Mouse (Mus musculus) hindbrain, embryonic 13.5 days (tissue): ENCODE measurements around the gene Hipk2. TPM values are rescaled to one million over a fixed set of nuclear protein-coding genes. Genes with fewer than 3 reads are reported as not detected.

Experiments used
- ATAC-seq: fragments of 200-750 bp; cut with Nextera tagmentation; 2 replicates; pipeline ENCODE4 v1.8.0; 2017; ENCODE audit warnings: moderate TSS enrichment; ENCODE audit not compliant: low FRiP score
- H3K27ac ChIP-seq: fragments of 300-500 bp; sonication (generic); 2 replicates; pipeline ENCODE4 v1.5.1; 2015; ENCODE audit warnings: inconsistent platforms, mild to moderate bottlenecking, moderate library complexity
- H3K27me3 ChIP-seq: fragments of 300-500 bp; sonication (generic); 2 replicates; pipeline ENCODE4 v1.6.1; 2015; ENCODE audit warnings: mild to moderate bottlenecking, inconsistent platforms
- H3K36me3 ChIP-seq: fragments of 300-500 bp; sonication (generic); 2 replicates; pipeline ENCODE4 v1.6.1; 2015; ENCODE audit warnings: mild to moderate bottlenecking, inconsistent platforms
- H3K4me1 ChIP-seq: fragments of 300-500 bp; sonication (generic); replicated peaks from 2 replicates; pipeline ENCODE4 v1.6.1; 2015; ENCODE audit warnings: inconsistent platforms
- H3K4me2 ChIP-seq: fragments of 300-500 bp; sonication (generic); 2 replicates; pipeline ENCODE4 v1.6.1; 2015; ENCODE audit warnings: inconsistent platforms, mild to moderate bottlenecking, moderate library complexity
- H3K4me3 ChIP-seq: fragments of 300-500 bp; sonication (generic); 2 replicates; pipeline ENCODE4 v1.5.1; 2015; ENCODE audit warnings: mild to moderate bottlenecking, inconsistent platforms
- H3K9ac ChIP-seq: fragments of 300-500 bp; sonication (generic); 2 replicates; pipeline ENCODE4 v1.6.1; 2015; ENCODE audit warnings: mild to moderate bottlenecking, inconsistent platforms
- H3K9me3 ChIP-seq: fragments of 300-500 bp; sonication (generic); 2 replicates; pipeline ENCODE4 v1.6.1; 2016; ENCODE audit warnings: inconsistent platforms
- WGBS: fragments of 180-500 bp; shearing (Covaris S2); methylation state at CpG from one replicate; pipeline ENCODE4 v1.1.7; 2015; 5-methylcytosine and 5-hydroxymethylcytosine counted together
- polyA plus RNA-seq: library from polyadenylated mRNA; unstranded; fragments of >200 nt; fragmentation: Nextera tagmentation; extraction: Ambion mirVana; gene quantifications from 2 replicates; pipeline ENCODE4 v1.2.1, GENCODE M21; 2015

Hipk2 gene
- polyA plus RNA-seq, 1 experiment from 2014 or later, result 39.6 TPM

DNA sequence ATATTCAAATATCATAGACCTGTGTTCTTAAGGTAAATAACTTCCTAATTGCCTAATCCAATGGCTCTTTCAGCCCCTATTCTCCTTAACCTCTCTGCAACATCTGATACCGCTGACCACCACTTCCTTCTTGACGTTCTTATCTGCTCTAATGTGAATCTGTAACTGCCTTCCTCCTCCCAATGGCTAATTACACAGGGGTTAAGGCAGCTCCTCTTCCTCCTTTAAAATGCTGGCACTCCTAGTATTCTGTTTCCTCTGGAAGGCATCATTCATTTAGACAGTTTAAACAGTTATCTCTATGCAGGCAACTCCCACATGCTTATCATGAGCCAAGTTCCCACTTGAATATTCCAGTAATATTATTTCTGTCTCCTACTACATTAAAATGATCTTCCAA lies 54.3 kb downstream of the Hipk2 start:
- no peaks in the 10 kb centered on the region for H3K9me3 ChIP-seq

DNA sequence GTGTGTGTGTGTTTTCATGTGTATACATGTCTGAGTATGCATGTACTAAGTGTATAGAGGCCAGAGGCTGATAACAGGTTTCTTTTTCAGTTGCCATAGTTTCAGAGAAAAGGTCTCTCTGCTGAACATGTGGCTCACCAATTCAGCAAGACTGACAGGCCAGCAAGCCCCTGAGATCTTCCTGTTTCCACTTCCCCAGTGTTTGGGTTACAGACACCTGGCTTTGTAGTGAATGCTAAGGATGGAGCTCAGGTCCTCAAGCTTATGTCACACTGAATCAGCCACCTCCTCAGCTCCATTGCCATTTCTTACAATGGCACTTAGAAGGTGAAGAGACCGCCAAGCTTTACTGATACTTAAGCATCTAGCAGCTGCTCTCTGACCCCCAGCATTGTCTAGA lies 55.1 kb downstream of the Hipk2 start:
- no peak overlapping the region for H3K27ac ChIP-seq
- ATAC-seq, result no peak
- peaks cover 29% of the 10 kb centered on the region for H3K36me3 ChIP-seq
- no peaks in the 10 kb centered on the region for H3K27me3 ChIP-seq
- H3K9ac ChIP-seq, result no peak overlapping the region
- H3K9me3 ChIP-seq, result no peaks in the 10 kb centered on the region
- WGBS, result 93% methylated on average over 1 of the region's 1 CpGs
- no peak overlapping the region for H3K4me3 ChIP-seq
- no peak overlapping the region for H3K4me2 ChIP-seq
- peaks cover 9% of the 10 kb centered on the region for H3K4me1 ChIP-seq

More for the DNA sequence above, 54.3 kb downstream of the Hipk2 start:
- H3K4me3 ChIP-seq, result no peak overlapping the region
- ATAC-seq, result no peak
- H3K4me1 ChIP-seq, result peaks cover under 1% of the 10 kb centered on the region; the same call in 1 of the 2 replicates
- WGBS, result 86% methylated on average over 2 of the region's 2 CpGs
- no peak overlapping the region for H3K27ac ChIP-seq
- H3K27me3 ChIP-seq, result no peaks in the 10 kb centered on the region
- peaks cover 21% of the 10 kb centered on the region for H3K36me3 ChIP-seq
- no peak overlapping the region for H3K4me2 ChIP-seq
- H3K9ac ChIP-seq, result no peak overlapping the region

GRCm38 (mm10) chr6:38816216-38816615 lies 59.7 kb downstream of the Hipk2 start:
- WGBS, result 95% methylated on average over 1 of the region's 1 CpGs
- H3K36me3 ChIP-seq, result peaks cover 33% of the 10 kb centered on the region

GRCm38 (mm10) chr6:38815582-38815981 lies 60.4 kb downstream of the Hipk2 start:
- WGBS, result 61% methylated on average over 2 of the region's 2 CpGs
- H3K27me3 ChIP-seq, result no peaks in the 10 kb centered on the region
- H3K4me2 ChIP-seq, result no peak overlapping the region
- H3K4me3 ChIP-seq, result no peak overlapping the region
- no peak overlapping the region for H3K27ac ChIP-seq
- peaks cover 17% of the 10 kb centered on the region for H3K4me1 ChIP-seq
- peaks cover 33% of the 10 kb centered on the region for H3K36me3 ChIP-seq
- ATAC-seq, result no peak
- H3K9me3 ChIP-seq, result no peaks in the 10 kb centered on the region
- no peak overlapping the region for H3K9ac ChIP-seq

More at GRCm38 (mm10) chr6:38816216-38816615, 59.7 kb downstream of the Hipk2 start:
- no peak overlapping the region for H3K9ac ChIP-seq
- H3K4me3 ChIP-seq, result no peak overlapping the region
- H3K27me3 ChIP-seq, result no peaks in the 10 kb centered on the region
- H3K9me3 ChIP-seq, result no peaks in the 10 kb centered on the region
- H3K27ac ChIP-seq, result no peak overlapping the region
- no peak overlapping the region for H3K4me2 ChIP-seq
- ATAC-seq, result no peak
- H3K4me1 ChIP-seq, result peaks cover 17% of the 10 kb centered on the region

DNA sequence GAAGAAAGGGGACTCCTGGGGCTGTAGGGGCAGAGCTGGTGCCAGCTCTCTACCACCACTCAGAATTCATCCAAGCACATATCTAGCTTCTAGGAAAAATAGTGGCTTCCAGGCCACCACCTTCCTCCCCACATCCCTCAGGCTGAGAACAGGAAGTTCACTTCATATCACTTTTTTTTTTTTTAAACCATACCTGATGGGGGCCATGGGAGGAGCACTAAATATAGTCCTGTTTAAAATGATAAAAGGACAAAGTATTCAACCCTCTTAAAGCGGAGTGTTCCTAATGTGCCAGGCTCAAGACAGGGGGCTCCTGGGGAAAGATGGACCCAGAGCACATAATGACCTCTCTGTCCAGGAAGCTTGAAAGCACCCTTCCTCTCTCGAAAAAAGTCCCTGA lies 61.3 kb downstream of the Hipk2 start:
- no peak for ATAC-seq
- Histone ChIP-seq H3K27ac (no peak overlapping the region), H3K9ac (no peak overlapping the region), H3K27me3 (no peaks in the 10 kb centered on the region), H3K4me1 (peaks cover 17% of the 10 kb centered on the region), H3K9me3 (no peaks in the 10 kb centered on the region), H3K36me3 (peaks cover 33% of the 10 kb centered on the region), H3K4me2 (no peak overlapping the region), H3K4me3 (no peak overlapping the region)
- 89% methylated on average over 2 of the region's 2 CpGs for WGBS

- peaks cover 20% of the 10 kb centered on the region for H3K4me1 ChIP-seq
- no peak for ATAC-seq
- H3K9me3 ChIP-seq, result no peaks in the 10 kb centered on the region
- WGBS, result 89% methylated on average over 4 of the region's 4 CpGs
- H3K27ac ChIP-seq, result no peak overlapping the region
- no peak overlapping the region for H3K4me2 ChIP-seq
- H3K27me3 ChIP-seq, result no peaks in the 10 kb centered on the region
- H3K9ac ChIP-seq, result no peak overlapping the region
- no peak overlapping the region for H3K4me3 ChIP-seq
- H3K36me3 ChIP-seq, result peaks cover 13% of the 10 kb centered on the region
These were observed 64.4 kb downstream of the Hipk2 start for GRCm38 (mm10) chr6:38811459-38812145.

DNA sequence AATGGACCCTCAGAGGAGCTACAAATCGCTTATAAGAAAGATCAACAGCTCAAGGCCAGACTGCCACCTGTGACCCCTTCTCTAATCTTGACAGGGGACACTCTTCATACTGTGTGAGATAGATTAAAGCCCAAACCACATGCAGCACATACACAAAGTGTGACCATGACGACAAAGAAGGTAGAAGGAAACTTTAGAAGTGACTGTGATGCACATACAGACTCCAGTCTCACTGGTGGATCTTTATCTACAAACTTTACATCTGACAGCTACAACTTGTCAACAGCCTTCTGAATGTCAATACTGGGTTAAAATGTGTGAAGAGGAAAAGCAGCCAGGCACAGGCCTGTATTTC lies 65.9 kb downstream of the Hipk2 start:
- no peak overlapping the region for H3K9ac ChIP-seq
- peaks cover 8% of the 10 kb centered on the region for H3K4me1 ChIP-seq
- no peak overlapping the region for H3K4me2 ChIP-seq
- 72% methylated on average over 2 of the region's 2 CpGs for WGBS
- no peaks in the 10 kb centered on the region for H3K9me3 ChIP-seq
- no peak for ATAC-seq
- H3K27ac ChIP-seq, result no peak overlapping the region
- H3K27me3 ChIP-seq, result no peaks in the 10 kb centered on the region
- H3K36me3 ChIP-seq, result peaks cover 11% of the 10 kb centered on the region
- no peak overlapping the region for H3K4me3 ChIP-seq

- Histone ChIP-seq H3K9me3 (no peaks in the 10 kb centered on the region), H3K36me3 (peaks cover 16% of the 10 kb centered on the region), H3K4me1 (peaks cover 6% of the 10 kb centered on the region; the same call in 1 of the 2 replicates), H3K4me3 (no peak overlapping the region), H3K27ac (no peak overlapping the region), H3K4me2 (no peak overlapping the region), H3K9ac (no peak overlapping the region), H3K27me3 (no peaks in the 10 kb centered on the region)
- 82% methylated on average over 10 of the region's 10 CpGs for WGBS
- ATAC-seq, result no peak
These were observed 66.4 kb downstream of the Hipk2 start for GRCm38 (mm10) chr6:38809396-38810120.

DNA sequence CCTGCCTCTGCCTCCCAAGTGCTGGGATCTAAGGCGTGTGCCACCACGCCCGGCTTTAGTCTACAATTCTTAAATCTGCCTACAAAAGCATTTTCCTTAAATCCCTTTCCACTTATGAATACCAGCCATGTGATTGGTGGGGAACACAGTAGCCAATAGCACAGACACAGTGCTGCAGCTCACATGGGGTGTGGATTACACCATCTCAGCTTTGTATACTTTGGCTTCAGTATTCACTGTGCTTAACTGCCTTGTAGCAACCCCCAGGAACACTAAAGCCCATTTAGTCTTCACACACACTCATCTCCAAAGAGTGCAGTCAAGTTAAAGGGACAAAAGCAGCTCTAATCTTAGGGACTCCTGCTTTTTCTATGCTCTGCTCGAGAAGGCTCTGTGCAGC lies 67.6 kb downstream of the Hipk2 start:
- Histone ChIP-seq H3K9me3 (no peaks in the 10 kb centered on the region), H3K36me3 (peaks cover 21% of the 10 kb centered on the region), H3K4me1 (peaks cover 13% of the 10 kb centered on the region), H3K27me3 (no peaks in the 10 kb centered on the region), H3K4me3 (no peak overlapping the region), H3K27ac (no peak overlapping the region), H3K4me2 (no peak overlapping the region), H3K9ac (no peak overlapping the region)
- 90% methylated on average over 4 of the region's 4 CpGs for WGBS
- no peak for ATAC-seq

- Histone ChIP-seq H3K4me3 (no peak overlapping the region), H3K27ac (no peak overlapping the region), H3K4me2 (no peak overlapping the region), H3K9ac (no peak overlapping the region), H3K27me3 (no peaks in the 10 kb centered on the region), H3K9me3 (no peaks in the 10 kb centered on the region), H3K4me1 (peaks cover 27% of the 10 kb centered on the region), H3K36me3 (peaks cover 21% of the 10 kb centered on the region)
- ATAC-seq, result no peak
- WGBS, result 87% methylated on average over 4 of the region's 4 CpGs
These were observed 69.0 kb downstream of the Hipk2 start for GRCm38 (mm10) chr6:38806963-38807445.

- ATAC-seq, result no peak
- 83% methylated on average over 2 of the region's 2 CpGs for WGBS
These were observed 70.4 kb downstream of the Hipk2 start for GRCm38 (mm10) chr6:38805612-38806011.

DNA sequence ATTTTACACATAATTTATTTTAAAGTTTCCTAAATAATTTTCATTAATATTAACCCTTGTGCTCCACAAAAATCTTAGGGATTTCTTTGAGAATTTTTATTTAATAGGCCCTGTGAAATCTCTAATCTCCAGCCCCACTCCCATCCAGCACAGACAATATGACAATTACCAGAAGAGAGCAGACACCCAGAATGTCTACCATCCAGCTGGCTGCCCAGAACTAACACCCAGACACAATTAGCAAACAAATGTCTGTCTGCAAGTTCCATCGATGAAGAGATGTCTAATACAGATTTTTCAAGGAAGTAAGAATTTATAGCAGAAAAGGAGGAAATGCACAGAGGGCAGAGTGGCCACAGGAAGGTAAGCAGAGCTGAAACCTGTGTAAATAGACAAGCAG lies 74.7 kb downstream of the Hipk2 start:
- Histone ChIP-seq H3K4me2 (no peak overlapping the region), H3K27ac (0 out of 2 replicates have a peak overlapping the region, but pooled peaks have one; percentile 44), H3K36me3 (peaks cover 16% of the 10 kb centered on the region), H3K4me3 (no peak overlapping the region), H3K9ac (no peak overlapping the region), H3K9me3 (no peaks in the 10 kb centered on the region), H3K4me1 (peaks cover 49% of the 10 kb centered on the region), H3K27me3 (no peaks in the 10 kb centered on the region)
- WGBS, result 71% methylated on average over 1 of the region's 1 CpGs
- ATAC-seq, result no peak

More at GRCm38 (mm10) chr6:38805612-38806011, 70.4 kb downstream of the Hipk2 start:
- Histone ChIP-seq H3K4me1 (peaks cover 37% of the 10 kb centered on the region), H3K27ac (no peak overlapping the region), H3K4me2 (no peak overlapping the region), H3K4me3 (no peak overlapping the region), H3K36me3 (peaks cover 21% of the 10 kb centered on the region), H3K9me3 (no peaks in the 10 kb centered on the region), H3K27me3 (no peaks in the 10 kb centered on the region), H3K9ac (no peak overlapping the region)
